Mouse (Mus musculus) intestine, postnatal 0 days (tissue): ENCODE results near the gene Bckdhb. TPM values are rescaled to one million over a fixed set of nuclear protein-coding genes. Genes with fewer than 3 reads are reported as not detected.
"Not testable (repeated sequence)": the region's sequence is repeated elsewhere in the genome, so short reads cannot be mapped to it uniquely, and the experiment has no call there.

Experiments
- ATAC-seq: fragments of 200-750 bp; cut with Nextera tagmentation; 2 replicates; pipeline ENCODE4 v1.8.0; 2017; ENCODE audit warnings: mild to moderate bottlenecking, moderate TSS enrichment, moderate library complexity
- H3K27ac ChIP-seq: fragments of 300-500 bp; sonication (generic); 2 replicates; pipeline ENCODE4 v1.5.1; 2014; ENCODE audit warnings: mild to moderate bottlenecking, low read depth, low read length, moderate library complexity
- H3K27me3 ChIP-seq: fragments of 300-500 bp; sonication (generic); replicated peaks from 2 replicates; pipeline ENCODE4 v1.6.1; 2014; ENCODE audit warnings: low read length, mixed read lengths; ENCODE audit not compliant: control insufficient read depth, insufficient read depth
- H3K36me3 ChIP-seq: fragments of 300-500 bp; sonication (generic); 2 replicates; pipeline ENCODE4 v1.6.1; 2014; ENCODE audit warnings: mild to moderate bottlenecking, moderate library complexity; ENCODE audit not compliant: control insufficient read depth, insufficient read depth
- H3K4me1 ChIP-seq: fragments of 300-500 bp; sonication (generic); replicated peaks from 2 replicates; pipeline ENCODE4 v1.6.1; 2014; ENCODE audit warnings: antibody characterized with exemption, low read length, mixed read lengths; ENCODE audit not compliant: control insufficient read depth, insufficient read depth
- H3K4me2 ChIP-seq: fragments of 300-500 bp; sonication (generic); replicated peaks from 2 replicates; pipeline ENCODE4 v1.6.1; 2014; ENCODE audit warnings: low read depth, mild to moderate bottlenecking, moderate library complexity
- H3K4me3 ChIP-seq: fragments of 300-500 bp; sonication (generic); 2 replicates; pipeline ENCODE4 v1.5.1; 2014; ENCODE audit warnings: low read depth, low read length
- H3K9ac ChIP-seq: fragments of 300-500 bp; sonication (generic); 2 replicates; pipeline ENCODE4 v1.6.1; 2014; ENCODE audit warnings: mild to moderate bottlenecking, low read depth, low read length
- H3K9me3 ChIP-seq: fragments of 300-500 bp; sonication (generic); 2 replicates; pipeline ENCODE4 v1.6.1; 2016; ENCODE audit warnings: mixed run types; ENCODE audit not compliant: control insufficient read depth
- CTCF ChIP-seq: sonication (generic); IDR thresholded peaks from 2 replicates; pipeline ENCODE4 v1.5.1; 2016; ENCODE audit warnings: low read depth, mild to moderate bottlenecking, control low read depth, antibody characterized with exemption, moderate library complexity
- WGBS: fragments of 180-500 bp; shearing (Covaris S2); extraction: QIAGEN DNeasy Blood & Tissue Kit; methylation state at CpG from one replicate; pipeline ENCODE4 v1.1.7; 2014; 5-methylcytosine and 5-hydroxymethylcytosine counted together
- polyA plus RNA-seq: library from polyadenylated mRNA; unstranded; fragments of >200 nt; fragmentation: Nextera tagmentation; extraction: Ambion mirVana; gene quantifications from 2 replicates; pipeline ENCODE4 v1.2.1, GENCODE M21; 2015

The Bckdhb gene
- polyA plus RNA-seq, 1 experiment from 2014 or later, result 6.2 TPM

DNA sequence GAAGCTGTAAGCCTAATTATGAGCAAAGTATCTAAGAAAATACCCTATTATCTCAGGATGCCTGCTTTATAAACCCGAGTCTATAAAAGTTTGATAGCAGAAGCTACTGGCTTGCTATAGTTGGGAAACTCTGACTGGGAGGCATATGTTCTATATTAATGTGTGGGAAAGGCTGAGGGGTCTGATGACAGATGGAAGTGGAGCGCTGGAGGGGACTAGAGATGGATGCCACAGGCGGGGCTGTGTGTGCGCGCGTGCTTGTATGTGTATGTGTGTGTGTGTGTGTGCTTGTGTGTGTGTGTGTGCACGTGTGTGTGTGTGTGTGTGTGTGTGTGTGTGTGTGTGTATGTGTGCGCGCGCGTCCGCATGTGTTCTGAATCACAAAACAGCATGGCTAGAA is 121.4 kb downstream of the Bckdhb start:
- Histone ChIP-seq H3K36me3 (no peaks in the 10 kb centered on the region), H3K9ac (no peak overlapping the region), H3K27ac (no peak overlapping the region), H3K4me3 (no peak overlapping the region), H3K9me3 (no peaks in the 10 kb centered on the region), H3K27me3 (no peaks in the 10 kb centered on the region), H3K4me1 (no peaks in the 10 kb centered on the region), H3K4me2 (no peak overlapping the region)
- WGBS, result 91% methylated on average over 12 of the region's 12 CpGs
- no peak for ATAC-seq
- no peak for TF ChIP-seq CTCF

DNA sequence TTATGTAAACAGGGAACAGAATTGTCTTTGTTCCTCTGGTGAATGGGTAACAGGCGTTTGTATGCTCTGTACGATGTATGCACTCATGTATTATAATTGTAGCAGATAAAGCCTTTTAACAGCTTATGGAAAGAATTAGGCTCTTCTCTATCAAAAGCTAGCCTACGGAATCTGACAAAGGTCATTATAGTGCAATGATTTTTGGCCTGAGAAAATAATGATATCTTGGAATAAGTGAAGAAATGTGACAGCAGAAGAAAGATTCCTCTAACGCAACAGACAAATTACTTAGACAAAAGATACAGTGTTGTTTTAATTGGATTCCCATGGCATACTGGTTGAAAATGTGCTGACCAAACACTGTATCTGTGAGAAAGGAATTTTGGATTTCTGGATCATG is 122.0 kb downstream of the Bckdhb start:
- no peaks in the 10 kb centered on the region for H3K9me3 ChIP-seq
- H3K4me2 ChIP-seq, result no peak overlapping the region
- WGBS, result 60% methylated on average over 4 of the region's 4 CpGs
- no peak for ATAC-seq
- no peak overlapping the region for H3K9ac ChIP-seq
- H3K4me3 ChIP-seq, result no peak overlapping the region
- no peak overlapping the region for H3K27ac ChIP-seq
- no peaks in the 10 kb centered on the region for H3K27me3 ChIP-seq
- no peaks in the 10 kb centered on the region for H3K4me1 ChIP-seq
- no peak for TF ChIP-seq CTCF
- no peaks in the 10 kb centered on the region for H3K36me3 ChIP-seq

DNA sequence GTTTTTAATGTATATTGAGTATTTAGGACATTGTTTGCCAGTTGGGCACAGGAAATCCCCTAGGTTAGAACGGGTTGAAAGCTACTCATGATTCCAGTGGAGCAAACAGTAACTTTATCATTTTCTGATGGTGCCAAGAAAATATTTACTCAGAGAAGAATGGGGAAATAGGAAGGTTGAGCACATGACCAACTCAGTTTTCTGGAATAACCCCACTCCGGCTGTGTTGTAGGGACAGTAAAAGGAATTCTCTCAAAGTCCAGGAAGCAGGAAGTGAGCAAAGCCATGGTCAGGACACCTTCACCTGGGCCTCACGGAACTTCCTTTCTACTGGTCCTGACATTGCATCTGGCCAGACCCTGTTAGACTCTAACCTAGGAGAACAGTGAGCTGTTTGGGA is 122.5 kb downstream of the Bckdhb start:
- no peak for ATAC-seq
- no peaks in the 10 kb centered on the region for H3K36me3 ChIP-seq

DNA sequence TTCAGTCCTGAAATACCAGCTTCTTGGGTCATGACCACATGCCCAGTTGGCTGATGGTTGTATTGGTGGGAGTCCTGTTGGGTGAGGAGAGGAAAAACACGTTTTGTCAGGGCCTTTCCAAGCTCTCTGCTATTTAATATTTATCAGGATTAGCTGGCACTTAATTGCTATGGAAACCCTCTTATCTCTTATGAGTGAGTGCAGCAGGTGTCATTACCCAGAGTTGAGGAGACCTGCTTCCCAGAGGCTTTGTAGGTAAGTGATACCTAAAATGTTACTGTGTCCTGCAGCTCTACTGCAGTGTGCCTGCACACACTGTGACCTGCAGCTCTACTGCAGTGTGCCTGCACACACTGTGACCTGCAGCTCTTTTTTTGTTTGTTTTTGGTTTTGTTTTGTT is 124.2 kb downstream of the Bckdhb start:
- no peak for ATAC-seq
- Histone ChIP-seq H3K9ac (no peak overlapping the region), H3K4me1 (no peaks in the 10 kb centered on the region), H3K9me3 (no peaks in the 10 kb centered on the region), H3K27me3 (no peaks in the 10 kb centered on the region), H3K4me3 (no peak overlapping the region), H3K4me2 (no peak overlapping the region), H3K27ac (no peak overlapping the region), H3K36me3 (no peaks in the 10 kb centered on the region)
- WGBS, result 14% methylated on average over 1 of the region's 1 CpGs
- TF ChIP-seq CTCF, result no peak

More for the DNA sequence above, 122.5 kb downstream of the Bckdhb start:
- Histone ChIP-seq H3K9me3 (no peaks in the 10 kb centered on the region), H3K4me1 (no peaks in the 10 kb centered on the region), H3K4me3 (no peak overlapping the region), H3K9ac (no peak overlapping the region), H3K27me3 (no peaks in the 10 kb centered on the region), H3K4me2 (no peak overlapping the region), H3K27ac (no peak overlapping the region)
- WGBS, result 61% methylated on average over 3 of the region's 3 CpGs
- TF ChIP-seq CTCF, result no peak

DNA sequence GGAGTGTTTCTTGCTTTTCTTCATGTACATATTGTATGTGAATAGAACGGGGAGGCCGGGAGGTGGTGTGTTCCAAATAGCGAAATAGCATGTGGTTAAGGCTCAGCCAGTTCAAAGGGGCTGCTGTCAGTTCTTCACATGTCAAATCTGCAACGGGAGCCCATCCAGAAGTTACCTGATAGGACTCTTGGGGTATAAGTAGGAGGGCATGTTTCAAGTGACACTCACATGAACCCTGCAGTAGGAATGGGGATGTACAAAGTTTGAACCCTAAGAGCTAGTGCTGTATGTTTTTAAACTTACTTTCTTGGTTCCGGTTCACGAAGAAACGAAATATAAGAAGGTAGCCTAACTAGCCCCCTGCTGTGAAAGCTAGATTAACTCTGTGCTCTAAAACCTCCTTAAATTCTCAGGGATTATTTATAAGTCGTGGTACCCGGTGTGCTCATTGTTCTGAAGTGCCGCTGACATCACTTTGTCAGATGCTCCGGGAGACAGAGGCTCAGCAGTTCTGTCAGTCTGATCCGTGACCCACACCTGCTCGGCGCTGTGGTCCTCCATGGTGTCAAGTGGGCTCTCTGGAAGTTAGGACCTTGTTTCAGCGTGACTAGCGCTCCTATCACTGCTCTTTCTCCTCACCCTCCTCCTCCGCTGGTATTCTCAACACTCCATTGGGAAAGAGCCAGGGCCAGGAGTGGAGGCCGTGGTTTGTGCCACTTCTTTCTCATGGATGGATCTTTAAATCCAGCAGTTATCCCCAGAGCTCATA is 126.1 kb downstream of the Bckdhb start:
- WGBS, result 90% methylated on average over 18 of the region's 18 CpGs
- Histone ChIP-seq H3K4me2 (no peak overlapping the region), H3K36me3 (no peaks in the 10 kb centered on the region), H3K27me3 (no peaks in the 10 kb centered on the region), H3K27ac (no peak overlapping the region), H3K9me3 (no peaks in the 10 kb centered on the region), H3K9ac (no peak overlapping the region), H3K4me1 (no peaks in the 10 kb centered on the region), H3K4me3 (no peak overlapping the region)
- TF ChIP-seq CTCF, result no peak
- no peak for ATAC-seq

DNA sequence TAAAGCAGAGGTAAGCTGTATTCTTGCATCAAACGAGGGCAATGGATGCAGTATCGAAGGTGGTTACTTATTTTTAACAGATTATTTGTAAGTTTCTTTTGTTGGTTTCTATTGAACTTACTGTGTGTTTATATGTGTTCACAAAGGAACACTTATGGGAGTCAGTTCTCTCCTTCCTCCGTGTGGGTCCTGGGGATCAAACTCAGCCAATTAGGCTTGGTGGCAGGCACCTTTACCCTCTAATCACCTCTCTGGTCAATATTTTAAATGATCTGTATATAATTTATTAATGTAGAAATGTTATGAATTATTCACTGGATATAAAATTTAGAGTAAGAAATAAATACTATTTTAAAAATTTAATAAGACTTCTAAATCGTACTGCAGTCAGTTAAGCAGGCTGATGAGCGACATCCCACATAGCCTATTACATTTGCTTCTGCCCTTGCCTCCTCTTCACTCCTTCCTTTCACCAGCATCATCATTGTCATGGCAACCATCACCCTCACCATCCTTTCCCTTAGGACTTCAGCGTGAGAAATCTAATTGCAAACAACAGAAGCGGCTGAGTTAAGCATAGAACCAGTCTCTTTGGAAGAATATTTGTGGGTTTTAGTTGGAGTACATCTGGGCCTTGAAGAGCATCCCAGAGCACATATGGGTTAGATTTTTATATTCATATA is 130.3 kb downstream of the Bckdhb start:
- 88% methylated on average over 7 of the region's 7 CpGs for WGBS

DNA sequence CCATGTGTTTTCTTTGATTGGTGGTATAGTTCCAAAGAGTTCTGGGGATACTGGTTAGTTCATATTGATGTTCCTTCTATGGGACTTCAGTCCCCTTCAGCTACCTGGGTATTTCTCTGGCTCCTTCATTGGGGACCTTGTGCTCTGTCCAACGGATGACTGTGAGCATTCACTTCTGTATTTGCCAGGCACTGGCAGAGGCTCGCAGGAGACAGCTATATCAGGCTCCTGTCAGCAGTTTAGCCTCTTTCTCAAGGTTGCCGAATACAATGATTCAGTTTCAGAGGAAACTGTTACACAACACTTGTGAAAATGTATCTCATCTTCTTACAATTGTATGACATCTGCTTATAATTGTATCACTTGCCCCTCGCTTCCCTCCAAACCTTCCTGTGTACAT is 135.8 kb downstream of the Bckdhb start:
- not testable (repeated sequence) for ATAC-seq, H3K27ac ChIP-seq, H3K9ac ChIP-seq, H3K4me2 ChIP-seq, H3K4me3 ChIP-seq, H3K4me1 ChIP-seq, H3K36me3 ChIP-seq, H3K9me3 ChIP-seq, H3K27me3 ChIP-seq
- WGBS, result 89% methylated on average over 4 of the region's 4 CpGs

More for the DNA sequence above, 130.3 kb downstream of the Bckdhb start:
- TF ChIP-seq CTCF, result no peak
- no peak overlapping the region for H3K9ac ChIP-seq
- H3K27me3 ChIP-seq, result no peaks in the 10 kb centered on the region
- H3K4me2 ChIP-seq, result no peak overlapping the region
- no peak overlapping the region for H3K27ac ChIP-seq
- no peaks in the 10 kb centered on the region for H3K36me3 ChIP-seq
- H3K4me3 ChIP-seq, result no peak overlapping the region
- H3K4me1 ChIP-seq, result no peaks in the 10 kb centered on the region
- ATAC-seq, result no peak
- H3K9me3 ChIP-seq, result no peaks in the 10 kb centered on the region
